Mouse (Mus musculus): Measurements from ENCODE around the gene Sel1l3.

The Sel1l3 gene

DNA sequence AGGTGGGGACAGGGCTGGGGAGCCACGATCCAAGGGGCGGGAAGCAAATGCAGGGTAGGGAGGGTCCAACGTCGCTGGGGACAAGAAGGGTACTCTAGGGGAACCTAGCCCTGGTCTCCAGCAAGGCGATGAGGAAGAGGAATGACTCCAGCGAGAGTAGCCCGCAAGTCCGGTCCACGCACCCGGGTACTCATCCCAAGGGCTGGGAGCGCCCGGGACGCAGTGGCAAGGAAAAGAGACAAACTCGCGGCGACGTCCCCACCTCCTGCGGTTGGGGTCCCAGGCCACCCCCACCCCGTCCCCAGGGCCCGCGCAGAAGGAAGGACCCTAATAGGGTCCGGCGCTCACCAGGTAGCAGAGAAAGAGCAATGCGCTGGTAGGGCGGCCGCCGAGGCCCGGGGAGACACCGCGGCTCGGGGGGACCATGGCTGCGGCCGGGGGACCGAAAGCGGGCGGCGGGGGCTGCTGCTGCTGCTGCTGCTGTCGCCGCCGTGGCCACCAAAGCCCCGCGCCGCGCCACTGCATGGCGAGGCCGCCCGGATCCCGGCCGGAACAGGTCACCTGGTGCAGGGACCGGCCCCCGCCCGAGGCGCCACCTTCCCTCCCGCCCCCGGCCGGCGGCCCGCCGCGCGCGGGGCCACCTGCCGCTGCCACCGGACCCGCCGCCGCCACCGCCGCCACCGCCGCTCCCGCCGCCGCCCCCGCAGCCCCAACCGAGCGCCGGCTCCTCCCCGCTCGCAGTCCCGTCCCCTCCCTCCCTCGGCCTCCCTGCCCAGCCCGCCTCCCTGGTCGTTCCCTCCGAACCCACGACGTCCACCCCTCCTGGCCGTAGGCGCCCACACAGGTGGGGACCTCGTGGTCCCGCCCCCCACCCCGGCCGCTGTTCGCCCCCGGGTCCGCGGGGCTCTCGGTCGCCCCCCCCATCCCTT, 681 bp downstream of the Sel1l3 start:
- peak; percentile 73 for DNase-seq

DNA sequence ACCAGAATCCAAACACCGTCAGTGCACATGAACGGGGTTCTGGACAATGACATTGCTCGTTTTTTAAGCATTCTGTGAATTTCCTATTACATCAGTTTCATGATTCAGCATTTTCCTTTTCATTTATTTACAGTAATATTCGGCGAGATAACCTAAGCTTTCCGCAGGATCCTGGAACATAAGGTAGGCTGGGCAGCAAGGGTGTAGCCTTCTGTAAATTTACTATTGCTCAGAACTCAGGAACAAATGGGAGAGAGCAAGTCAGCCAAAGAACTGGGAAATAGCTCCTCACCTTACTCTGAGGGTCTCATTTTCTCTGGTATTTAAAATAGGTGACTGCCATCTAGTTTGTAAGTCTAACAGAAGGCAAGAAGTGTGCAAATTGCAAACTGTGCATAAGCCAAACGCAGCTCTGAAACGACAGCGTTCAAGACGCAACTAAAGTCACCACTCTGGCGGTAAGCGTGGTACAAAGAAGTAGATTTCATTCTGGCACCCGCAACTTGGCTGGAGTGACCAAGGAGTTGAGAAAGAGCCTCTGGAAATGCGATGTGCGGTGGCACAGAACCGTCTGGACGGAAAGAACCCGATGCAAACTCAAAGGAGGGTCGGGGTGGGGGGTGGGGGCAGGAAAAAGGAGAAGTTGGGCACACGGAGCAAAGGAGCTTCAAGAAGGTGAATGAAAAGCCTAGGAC, 1.5 kb downstream of the Sel1l3 start:
- DNase-seq = no peak

DNA sequence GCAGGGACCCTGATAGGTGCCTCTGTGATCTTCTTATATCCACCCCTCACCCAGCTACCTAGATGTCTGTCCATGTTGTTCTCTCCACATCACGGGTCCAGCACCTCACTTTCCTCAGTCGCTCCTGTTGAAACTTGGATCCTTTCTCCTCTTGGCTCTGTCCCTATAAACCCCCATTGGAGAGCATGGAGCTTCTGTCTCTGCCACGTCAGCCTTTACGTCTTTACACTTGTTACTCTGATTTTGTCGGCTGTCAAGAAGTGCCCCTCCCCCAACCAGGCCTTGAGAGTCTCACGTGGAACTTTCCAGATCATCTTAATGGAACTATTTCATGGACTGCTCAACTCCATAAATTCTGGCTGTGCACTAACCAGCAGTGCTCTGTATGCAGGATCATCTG, 2.5 kb downstream of the Sel1l3 start:
- no peak for DNase-seq

DNA sequence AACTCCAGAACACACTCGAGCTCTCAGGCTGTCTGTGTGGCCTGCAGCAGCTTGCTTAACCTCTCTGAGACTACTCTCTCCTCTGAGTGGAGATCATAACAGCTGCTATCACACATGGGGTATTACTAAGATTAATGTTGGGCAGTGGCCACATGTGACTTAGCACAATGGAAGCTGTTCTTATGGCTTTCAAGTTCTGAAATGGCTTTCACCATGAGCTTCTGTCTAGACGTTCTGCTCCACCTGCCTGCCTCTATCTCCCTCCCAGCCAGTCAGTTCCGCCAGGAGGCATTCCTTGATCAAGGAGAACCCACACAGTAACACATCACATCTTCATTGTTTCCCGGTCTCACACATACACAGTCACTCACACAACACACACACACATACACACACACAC, 3.2 kb downstream of the Sel1l3 start:
- no peak for DNase-seq

DNA sequence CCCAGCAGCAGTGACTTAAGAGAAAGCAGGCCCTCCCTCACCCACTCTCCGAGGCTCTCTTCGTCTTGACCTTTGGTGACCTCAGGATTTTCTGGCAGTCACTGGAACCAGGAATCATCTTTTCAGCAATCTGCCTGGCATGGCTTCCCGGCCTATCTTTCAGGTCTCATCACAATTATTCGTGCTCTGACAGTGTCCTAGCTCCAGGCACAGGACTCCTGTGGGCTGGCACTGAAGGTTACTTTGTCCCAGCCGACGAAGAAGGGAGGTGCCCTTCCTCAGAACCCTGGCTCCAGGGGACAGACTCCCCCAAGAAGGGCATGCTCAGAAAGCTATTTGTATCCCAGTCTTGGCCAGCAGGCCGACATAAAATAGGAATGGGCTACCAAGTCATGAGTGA, 4.0 kb downstream of the Sel1l3 start:
- DNase-seq = no peak

DNA sequence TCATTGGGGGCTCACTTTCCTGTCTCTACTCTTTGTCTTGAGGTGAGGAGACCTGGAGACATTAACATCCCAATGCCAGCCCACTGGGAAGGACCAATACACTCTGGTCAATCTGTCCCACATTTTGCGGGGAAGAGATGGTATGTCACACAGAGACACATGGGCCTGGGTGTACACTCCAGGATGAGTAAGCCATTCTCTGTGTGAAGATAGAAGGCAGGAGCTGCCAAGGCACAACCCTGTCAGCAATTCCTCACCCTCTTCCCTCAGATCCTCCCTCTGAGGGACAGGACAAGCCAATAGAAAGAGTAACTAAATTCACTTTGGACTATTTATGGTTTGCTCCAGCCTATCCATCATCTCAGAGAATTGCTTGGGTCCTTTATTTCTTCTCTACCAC, 5.0 kb downstream of the Sel1l3 start:
- no peak for DNase-seq

DNA sequence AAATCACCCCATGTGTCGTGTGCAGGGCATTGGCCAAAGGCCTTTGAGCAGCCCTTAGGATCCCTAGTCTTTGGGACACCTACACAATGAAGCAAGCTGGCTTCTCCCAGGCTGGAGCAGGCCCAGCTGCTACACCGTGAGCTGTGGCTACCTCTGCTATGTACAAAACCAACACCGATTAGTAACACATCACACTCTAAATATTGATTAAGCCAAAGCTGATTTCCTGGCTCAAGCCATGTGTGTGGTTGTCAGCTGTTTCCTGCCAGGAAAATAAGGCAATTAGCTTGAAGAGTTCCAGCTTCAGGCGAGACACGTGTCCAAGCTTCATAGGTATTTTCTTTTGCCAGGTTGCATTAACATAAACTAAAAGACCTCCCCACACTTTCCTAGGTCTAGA, 7.2 kb downstream of the Sel1l3 start:
- DNase-seq = no peak

DNA sequence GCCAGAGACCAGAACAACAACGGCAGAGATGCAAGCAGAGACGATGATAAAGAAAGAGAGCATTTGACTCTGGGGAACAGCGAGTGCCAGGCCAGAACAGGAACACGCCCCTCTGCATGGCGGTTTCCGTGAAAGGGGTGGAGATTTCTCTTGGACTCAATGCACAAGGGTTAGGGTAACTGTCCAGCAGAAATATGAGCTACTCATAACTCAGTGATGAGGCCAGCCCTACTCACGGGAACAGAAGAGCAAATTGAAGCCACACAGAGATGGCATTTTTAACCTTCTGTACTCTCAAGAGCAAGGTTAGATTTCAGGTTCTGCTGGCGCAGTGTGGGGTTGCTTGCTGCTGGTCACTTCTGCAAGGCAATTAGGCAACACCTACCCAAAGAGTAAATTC, 11.0 kb downstream of the Sel1l3 start:
- no peak for DNase-seq

DNA sequence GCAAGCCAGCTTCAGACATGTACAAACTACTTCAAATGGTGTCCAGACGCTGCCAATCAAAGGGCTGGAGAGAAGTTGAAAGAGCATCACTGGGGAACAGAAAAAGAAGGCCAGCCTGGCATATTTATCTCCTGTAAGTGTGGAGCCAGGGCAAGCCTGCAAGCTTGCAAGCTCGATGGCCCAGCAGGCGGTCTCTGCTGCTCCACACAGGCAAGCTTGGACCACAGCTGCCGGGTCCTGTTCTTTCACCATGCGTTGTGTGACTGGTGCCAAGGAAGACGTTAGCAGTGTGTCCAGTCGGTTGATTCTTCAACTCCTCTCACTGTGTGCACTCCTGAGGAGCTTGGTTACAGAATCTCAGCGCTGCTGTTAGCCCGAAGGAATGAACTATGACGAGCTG, 12.9 kb downstream of the Sel1l3 start:
- peak; percentile 78 for DNase-seq

DNA sequence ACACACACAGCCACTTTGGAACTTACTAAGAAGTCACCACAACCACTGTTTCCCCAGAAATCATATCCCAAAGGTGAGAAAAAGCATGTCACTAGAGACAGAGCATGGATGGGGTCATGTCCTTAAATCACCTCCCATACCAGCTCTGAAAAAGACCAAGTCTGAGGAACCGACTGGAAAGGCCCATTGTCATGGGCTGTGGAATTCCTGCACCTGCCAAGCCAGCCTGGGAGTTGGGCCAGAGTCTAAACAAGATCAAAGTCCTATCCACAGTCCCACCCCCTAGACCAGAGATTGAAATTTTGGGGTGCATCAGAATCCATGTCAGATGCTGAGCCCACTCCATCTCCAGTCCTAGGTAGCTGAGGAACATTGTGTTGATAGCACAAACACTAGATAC, 15.3 kb downstream of the Sel1l3 start:
- no peak for DNase-seq

DNA sequence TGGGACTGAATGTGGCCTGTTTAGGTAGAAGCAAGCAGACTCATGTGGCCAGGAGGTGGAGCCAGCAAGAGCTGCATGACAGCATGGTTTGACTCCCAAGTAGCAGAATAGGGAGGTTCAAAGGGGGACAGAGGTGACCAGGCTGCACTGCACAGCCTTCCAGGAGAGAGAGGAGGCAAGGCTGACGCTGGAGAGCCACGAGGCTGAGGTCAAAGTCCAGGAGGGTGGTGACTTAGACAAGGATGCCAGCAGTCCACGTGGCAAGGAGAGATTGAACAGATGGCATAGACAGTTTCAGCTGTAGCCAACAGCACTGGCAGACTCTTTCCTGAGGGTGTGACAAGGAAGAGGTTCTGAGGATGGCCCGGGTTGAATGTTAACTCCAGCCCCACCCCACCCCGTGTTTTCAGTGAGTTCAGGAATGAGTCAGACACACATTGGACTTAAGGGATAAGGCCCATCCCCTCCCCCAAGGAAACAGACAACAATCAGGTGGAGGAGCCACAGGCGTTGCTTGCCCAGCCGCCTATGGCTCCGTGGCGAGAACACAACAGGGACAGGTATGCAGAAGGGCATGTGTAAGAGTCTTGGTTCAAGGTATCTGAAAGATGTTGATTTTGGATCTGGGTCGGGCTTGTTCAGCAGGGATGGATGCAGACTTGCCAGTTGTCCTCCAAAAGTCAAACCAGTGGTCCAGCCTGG, 17.2 kb downstream of the Sel1l3 start:
- DNase-seq = peak; percentile 57

DNA sequence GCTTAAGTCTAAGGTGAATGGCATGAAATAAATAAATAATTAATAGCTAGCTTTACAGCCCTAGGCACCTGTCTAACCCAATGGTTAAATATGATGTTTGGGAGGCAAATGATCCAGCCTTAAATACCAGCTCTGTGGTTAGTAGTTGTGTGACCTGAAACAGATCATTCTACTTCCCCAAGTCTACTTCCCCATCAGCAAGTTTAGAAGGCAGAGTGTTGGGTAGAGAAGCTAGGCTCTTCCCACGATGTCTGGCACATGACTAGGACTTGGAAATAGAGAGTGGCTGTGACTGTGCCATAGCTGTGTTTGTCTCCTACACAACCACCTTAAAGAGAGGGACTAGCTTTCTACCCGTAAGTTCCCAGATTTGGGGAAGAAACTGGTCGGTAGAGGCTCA, 18.9 kb downstream of the Sel1l3 start:
- no peak for DNase-seq

DNA sequence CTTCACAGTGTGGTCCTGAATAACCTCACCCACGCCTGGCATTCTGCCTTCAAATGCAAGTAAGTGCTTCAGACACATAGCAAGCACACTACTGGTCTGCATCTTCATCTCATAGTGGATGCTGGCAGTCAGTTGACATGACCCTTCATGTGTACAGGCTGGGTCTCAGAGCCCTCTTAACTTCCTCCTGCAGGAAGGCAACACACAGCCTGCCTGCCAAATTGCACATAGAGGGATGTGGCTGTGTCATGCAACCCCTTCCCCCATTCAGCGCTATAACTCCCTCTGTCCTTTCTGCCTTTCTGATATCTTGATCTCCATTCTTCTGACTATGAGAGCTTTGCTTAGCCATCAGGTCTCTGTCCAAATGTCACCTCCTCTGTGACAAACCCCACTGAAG, 19.3 kb downstream of the Sel1l3 start:
- no peak for DNase-seq

DNA sequence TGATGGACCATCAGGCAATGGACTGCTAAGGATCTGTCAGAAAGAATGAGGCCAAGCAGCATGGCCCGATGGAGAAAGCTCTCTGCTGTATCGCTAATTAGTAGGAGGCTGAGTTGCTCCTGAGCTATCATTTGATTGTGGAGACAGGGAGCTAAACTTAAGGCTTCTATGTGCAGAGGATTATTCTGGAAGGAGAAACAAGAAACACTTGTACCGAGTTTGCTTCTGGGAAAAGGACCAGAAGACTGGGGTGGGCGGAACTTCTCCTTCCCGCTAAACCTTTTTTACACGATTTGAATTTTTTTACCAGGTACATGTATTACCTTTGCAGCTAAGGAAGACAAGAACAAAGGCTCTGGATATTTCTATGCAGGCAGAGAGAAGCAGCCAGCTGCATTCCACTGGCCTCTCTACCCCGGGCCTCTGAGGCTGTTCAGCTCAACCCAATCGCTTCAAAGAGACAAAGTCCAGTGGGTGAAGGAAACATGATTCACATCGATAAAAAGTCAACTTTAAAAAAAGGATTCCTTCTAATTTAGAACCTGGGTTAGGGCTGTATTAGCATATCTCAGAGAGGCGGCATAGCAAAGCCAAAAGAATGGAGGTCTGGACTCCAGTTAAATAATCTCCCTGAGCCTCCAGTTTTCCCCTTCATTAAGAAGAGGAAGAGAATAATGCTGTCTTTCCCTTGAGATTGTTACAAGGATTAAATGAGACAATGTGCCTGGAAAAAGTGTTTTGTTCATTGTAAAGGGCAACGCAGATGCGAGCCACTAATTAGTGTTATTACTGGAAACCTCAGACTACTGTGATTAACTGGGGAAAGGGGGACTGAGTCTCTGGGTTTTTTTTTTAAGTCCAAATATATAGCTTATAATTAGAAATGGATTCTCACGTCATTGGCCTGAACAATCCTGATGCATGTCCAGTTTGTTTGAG, 20.4 kb downstream of the Sel1l3 start:
- no peak for DNase-seq

DNA sequence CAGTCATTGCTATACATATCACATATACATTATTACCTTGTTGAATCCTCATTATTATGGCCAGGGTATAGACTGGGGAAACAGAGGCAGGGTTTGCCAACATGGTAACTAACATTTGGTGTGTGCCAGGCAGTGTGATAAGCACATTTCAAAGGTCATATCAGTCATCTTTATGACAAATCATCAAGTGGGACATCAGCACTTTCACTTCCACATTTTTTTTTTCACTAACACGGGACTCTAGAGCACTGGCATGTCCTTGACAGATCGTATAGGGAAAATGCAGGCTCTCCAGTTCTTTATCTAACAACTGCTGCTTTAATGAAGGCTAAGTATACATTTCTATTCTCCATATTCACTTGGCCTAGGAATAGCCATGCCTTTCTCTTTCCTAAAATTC, 25.1 kb downstream of the Sel1l3 start:
- DNase-seq = no peak

DNA sequence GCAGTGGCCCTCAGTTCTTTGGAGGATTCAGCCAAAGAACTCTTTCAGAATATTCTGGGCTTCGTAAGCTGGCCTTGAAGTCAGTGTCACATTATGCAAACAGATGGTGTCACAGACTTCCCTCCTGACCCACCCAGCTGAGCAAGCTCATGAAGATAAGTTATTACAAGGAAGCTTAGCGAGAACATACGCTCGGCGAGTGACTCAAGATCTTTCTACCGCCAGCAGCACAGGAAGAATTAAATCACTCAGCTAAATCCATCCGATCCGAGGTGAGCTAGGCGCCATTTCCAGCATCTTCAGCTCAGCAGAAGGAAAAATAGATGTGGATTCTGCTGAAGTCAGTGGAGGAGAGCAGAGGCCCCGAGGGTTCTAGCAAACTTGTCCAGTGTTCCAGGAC, 26.5 kb downstream of the Sel1l3 start:
- DNase-seq = no peak

DNA sequence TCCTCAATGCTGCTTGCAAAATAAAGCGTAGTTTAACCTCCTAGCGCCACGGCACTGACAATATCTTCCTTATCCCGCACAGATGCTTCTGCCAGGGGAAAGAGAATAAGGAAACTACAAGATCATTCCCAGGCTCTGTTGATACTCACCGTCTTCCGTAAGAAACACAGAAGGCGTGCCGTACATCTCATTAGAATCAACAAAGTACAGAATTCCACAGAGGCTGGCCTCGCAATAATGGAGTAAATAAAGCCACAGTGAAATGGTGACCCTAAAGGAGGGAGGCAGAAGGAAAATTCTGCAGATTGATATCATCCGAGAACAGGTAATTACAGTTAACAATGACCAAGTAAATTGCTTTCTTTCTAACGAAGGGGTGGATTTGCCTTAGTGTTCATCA, 27.9 kb downstream of the Sel1l3 start:
- DNase-seq = no peak

DNA sequence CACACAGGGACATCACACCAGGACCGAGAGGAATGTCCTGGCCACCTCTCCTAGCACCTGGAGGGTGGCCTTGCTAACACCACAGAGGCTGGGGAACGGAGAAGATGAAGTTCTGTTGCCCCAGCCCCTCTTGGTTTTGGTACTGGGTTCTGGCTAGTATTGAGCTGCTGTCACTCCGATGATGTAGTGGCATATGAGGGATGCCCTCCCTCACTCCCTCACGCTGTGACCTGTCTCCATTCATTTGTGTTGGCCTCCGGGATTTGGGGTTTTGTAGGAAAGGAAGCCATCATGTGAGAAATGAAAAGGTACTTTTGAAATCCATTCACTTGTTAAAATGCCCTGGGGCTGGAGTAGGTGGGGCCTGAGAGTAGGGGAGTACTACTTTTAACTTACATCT, 33.8 kb downstream of the Sel1l3 start:
- DNase-seq = no peak

DNA sequence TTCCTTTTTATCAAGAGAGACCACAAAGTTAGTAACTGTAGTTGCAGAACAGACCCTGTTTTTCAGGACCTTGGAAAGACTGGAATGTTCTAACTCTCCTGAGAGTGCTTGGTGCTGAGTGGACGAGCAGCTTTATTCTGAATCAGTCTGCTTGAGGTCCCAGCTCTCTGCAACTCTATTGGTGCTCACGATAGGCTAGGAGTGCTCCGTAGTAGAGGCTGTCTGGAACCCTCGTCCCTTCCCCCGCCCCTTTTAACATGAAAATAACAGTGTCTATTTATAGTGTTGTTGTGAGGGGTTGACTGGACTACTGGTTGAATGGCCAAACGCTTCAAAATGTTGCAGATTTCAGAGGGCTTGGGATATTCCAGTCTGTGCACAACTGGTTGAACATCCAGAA, 37.0 kb downstream of the Sel1l3 start:
- DNase-seq = no peak

DNA sequence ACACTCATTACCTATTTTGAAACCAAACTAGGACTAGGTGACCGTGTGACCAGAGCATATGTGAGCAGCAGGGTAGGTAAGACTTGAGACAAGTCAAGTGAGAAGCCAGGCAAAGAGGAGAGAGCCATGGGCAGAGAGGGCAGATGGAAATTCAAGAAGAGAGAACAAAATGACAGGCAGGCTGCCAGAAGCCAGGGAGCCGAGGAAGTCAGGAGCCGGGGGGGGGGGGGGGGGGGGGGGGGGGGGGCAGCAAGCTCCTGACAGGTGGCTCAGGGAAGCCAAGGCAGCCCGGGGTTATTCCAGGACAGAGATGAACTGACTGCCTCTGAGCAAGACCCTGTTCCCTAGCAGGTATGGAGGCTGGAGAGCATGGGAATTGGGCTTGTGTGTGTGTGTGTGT, 37.7 kb downstream of the Sel1l3 start:
- DNase-seq = peak; percentile 92

DNA sequence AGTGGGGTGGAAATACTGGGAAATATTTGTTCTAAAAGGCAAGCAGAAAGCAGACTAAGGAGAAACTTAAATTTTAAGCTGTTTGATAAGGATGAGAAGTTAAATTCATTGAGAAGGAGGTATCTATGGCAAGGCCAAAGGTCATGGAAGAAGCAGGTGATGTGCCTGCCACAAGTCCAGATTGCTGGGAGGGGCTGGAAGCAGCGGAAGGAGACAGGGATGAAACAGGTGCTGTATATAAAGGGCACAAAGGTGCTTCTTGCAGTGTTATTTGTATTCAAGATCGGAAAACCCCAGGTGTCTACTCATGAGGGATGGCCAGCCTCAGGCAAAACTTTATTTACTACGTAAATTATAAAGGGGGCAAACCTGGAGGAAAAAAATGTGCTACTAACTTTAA, 38.5 kb downstream of the Sel1l3 start:
- no peak for DNase-seq

DNA sequence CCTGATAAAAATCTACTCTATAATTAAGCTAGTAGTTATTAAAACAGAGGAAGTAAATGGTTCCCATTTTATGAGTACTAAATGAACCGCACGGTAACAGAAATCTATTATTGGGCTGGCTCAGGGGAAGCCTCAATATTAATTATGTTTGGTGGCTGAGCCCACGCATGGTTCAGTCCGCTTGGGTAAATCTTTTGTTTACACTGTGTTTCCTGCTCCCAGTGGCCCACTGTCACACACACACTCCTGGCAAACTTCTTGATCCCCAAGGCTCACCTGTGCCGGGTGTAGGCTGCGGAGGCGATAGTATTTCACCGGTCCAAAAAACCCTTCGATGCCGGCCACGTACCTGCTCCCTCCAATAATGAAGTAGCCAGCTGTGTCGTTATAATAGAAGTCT, 39.3 kb downstream of the Sel1l3 start:
- no peak for DNase-seq

DNA sequence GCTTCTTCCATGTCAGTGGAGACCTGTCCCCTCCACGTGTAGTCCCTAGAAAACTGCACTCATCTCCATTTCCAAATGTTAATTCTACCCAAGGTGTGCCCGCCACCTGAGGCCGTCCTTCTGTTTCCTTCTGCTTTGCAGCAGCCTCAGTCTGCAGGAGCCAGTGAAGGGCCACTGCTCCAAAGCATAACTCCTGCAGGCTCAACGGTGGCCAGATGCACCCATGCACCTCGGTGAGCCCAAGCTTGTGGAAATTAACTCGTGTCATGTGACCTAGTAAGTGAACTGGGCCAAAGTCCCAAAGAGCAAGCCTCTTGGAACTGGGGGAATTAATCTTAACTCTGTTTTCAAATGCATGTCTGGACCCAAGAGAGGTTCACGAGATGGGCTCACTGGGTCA, 40.8 kb downstream of the Sel1l3 start:
- no peak for DNase-seq

Data from cerebellum, adult 11 months (tissue).